Mouse (Mus musculus): ENCODE data around the gene Snx4. TPM values are rescaled to one million over a fixed set of nuclear protein-coding genes. Genes with fewer than 3 reads are reported as not detected.

The Snx4 gene
- total RNA-seq, 2 experiments from 2014 or later = 43.9 to 56.5 TPM

- no peak for DNase-seq
These were observed 91.9 kb downstream of the Snx4 start for GRCm38 (mm10) chr16:33343106-33343505.

DNA sequence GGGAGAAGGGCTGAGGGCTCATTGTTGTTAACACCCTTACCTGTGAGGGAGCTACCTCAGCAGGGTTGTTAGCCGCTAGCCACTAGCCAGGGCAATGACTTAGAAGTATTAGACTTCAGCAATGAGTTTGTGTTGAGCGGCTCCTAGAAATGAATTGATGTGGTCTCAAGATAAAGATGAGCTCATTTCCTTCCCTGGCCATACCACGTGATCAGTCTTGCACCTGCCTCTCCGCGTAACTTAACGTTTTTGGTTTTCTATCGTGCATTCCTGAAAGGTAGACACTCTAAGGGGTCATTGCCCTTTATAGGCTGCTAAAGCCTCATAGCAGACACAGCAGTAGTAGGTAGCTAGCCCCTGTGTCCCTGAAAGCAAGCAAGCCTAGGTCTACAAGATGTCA is 92.4 kb downstream of the Snx4 start:
- DNase-seq = no peak

DNA sequence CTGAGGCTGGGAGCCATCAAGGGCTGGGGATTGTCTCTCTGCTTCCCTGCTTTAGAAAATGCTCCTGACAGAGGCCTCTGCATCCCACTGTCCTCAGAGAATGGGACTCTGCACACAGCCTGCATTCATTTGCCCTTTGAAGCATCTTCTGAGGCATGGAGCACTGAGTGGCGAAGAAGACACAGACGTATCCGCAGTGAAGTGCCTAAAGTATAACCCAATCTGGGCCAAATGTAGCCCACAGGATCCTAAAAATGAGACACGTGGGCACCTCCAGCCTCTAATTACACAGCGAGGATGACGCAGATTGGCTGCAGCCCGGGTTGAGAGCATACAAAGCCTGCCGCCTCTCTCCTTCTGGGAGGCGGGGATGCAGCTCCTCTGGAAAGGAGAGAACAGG is 93.1 kb downstream of the Snx4 start:
- DNase-seq = peak; percentile 26 to 57

DNA sequence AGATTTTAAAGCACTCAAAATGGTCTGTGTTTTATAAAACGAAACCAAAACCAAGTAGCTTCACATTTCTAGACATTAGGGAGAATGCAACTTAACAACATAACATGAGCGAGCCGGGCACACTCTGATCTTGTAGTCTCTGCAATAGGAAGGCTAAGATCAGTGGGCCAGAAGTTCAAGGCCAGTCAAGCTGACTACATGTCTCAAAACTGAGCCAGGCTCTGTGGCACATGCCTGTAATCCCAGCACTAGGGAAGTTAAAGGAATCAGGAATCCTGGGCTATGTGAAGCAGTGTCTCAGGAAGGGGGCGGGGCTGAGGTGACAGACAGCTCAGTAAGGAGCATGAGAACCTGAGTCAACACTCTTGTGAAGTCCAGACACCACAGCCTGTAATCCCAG is 93.6 kb downstream of the Snx4 start:
- DNase-seq = peak; percentile 59 to 69

DNA sequence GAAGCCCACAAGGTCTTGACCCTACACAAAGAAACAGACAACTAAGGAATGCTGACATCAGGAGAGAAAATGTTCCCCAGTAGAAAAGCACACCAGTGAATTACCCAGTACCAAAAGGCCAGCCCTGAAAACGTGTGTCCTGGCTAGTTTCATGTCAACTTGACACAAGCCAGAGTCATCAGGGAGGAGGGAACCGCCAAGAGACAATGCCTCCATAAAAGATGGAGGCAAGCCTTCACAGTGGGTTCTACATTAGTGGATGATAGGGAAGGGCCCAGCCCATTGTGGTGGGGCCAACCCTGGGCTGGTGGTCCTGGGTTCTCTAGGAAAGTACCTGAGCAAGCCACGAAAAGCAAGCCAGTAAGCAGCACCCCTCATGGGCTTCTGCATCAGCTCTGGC is 95.1 kb downstream of the Snx4 start:
- no peak for DNase-seq

DNA sequence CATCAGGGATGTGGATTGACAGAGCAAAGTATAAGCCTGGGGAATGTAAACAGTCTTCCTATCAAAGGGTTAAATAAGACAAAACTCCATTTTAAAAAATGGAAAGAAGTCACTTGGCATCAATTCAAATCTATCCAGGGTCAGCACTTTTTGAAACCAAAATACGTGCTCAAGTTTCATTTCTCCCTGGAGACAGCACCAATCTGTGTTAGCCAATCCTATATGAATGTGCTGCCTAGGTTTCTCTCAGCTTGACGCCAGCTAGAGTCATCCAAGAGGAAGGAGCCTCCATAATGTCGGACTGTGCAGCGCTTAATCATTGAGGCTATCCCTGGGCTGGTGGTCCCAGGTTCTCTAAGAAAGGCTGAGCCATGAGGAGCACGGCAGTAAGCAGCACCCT is 95.9 kb downstream of the Snx4 start:
- no peak for DNase-seq

Other genes starting within 250 kb of the Snx4 start
- 1 to 10 TPM; 2.3 to 2.6 TPM for gene Iqcg, start 195.2 kb upstream of the Snx4 start, total RNA-seq (2021)
- 100 to 1,000 TPM; 627 to 726 TPM for gene Rpl35a, start 195.0 kb upstream of the Snx4 start, total RNA-seq (2021)
- 10 to 100 TPM; 12.9 TPM for gene Lmln, start 188.9 kb upstream of the Snx4 start, total RNA-seq (2021)
- gene Osbpl11, start 66.4 kb upstream of the Snx4 start, total RNA-seq (2021) = 10 to 100 TPM; 42.6 to 44.9 TPM
- gene Zfp148, start 129.4 kb downstream of the Snx4 start, total RNA-seq (2021) = 10 to 100 TPM; 71.1 TPM